In genomic region chr3:148922618-148923095, GRCm38 (mm10) we compare ENCODE assay signal across 9 mouse cellular contexts.
DNase-seq lines count a peak whose midpoint lies in the region; ATAC-seq lines count a peak whose summit lies in the region.
"Had no signal": no experiment of that assay in that cellular context is flagged by ENCODE, and none has a peak within 500 bp of the region (broad histone marks: within the 10 kb centered on the region; RNA-seq: fewer than 3 reads in every experiment).

No protein-coding gene starts in this region.

- H3K4me2 ChIP-seq in embryonic facial prominence, embryonic 15.5 days (replicated peaks): no peak overlapping the region
- peak overlapping the region; percentile 49 for H3K4me2 ChIP-seq in hindbrain, embryonic 16.5 days (ENCODE audit: low read length)

- H3K9me3 ChIP-seq in embryonic facial prominence, embryonic 15.5 days (replicated peaks): no peaks in the 10 kb centered on the region
- no peaks in the 10 kb centered on the region for H3K9me3 ChIP-seq in hindbrain, embryonic 16.5 days (ENCODE audit: control insufficient read depth, low read length)

- H3K27ac ChIP-seq in embryonic facial prominence, embryonic 15.5 days (replicated peaks): peak overlapping the region; percentile 49; the same call in 1 of the 2 replicates
- H3K27ac ChIP-seq in hindbrain, embryonic 16.5 days (ENCODE audit: low read depth, low read length): no peak overlapping the region

- H3K4me1 ChIP-seq in embryonic facial prominence, embryonic 15.5 days: peaks cover 24% of the 10 kb centered on the region
- H3K4me1 ChIP-seq in hindbrain, embryonic 16.5 days (ENCODE audit: control insufficient read depth, insufficient read depth, low read depth, low read length): peaks cover 5% of the 10 kb centered on the region; the same call in 1 of the 2 replicates

- no peak overlapping the region for H3K4me3 ChIP-seq in embryonic facial prominence, embryonic 15.5 days (replicated peaks)
- H3K4me3 ChIP-seq in hindbrain, embryonic 16.5 days (ENCODE audit: low read length): peak overlapping the region; percentile 33
- H3K4me3 ChIP-seq: myocyte had no signal

- DNase-seq in kidney, adult 11 months: peak; percentile 19
- no peak for DNase-seq in kidney, postnatal 10 days
- peak; percentile 50 for DNase-seq in lung, postnatal 36 days
- no peak for DNase-seq in gastrocnemius, postnatal 25 days
- no peak for DNase-seq in adrenal gland, postnatal 4 days (ENCODE audit: low spot score in 2 of 2)

- H3K27me3 ChIP-seq in embryonic facial prominence, embryonic 15.5 days: no peaks in the 10 kb centered on the region
- no peaks in the 10 kb centered on the region for H3K27me3 ChIP-seq in hindbrain, embryonic 16.5 days (replicated peaks; ENCODE audit: control insufficient read depth, insufficient read depth, low read length)

- 68% methylated on average over 14 of the region's 14 CpGs for WGBS in embryonic facial prominence, embryonic 15.5 days
- WGBS in hindbrain, embryonic 16.5 days: 54% methylated on average over 14 of the region's 14 CpGs

- no peak for ATAC-seq in embryonic facial prominence, embryonic 15.5 days (ENCODE audit: insufficient number of reproducible peaks, low FRiP score, low TSS enrichment, low read depth)
- 0 out of 2 replicates have a peak, but pooled peaks have one; percentile 46 for ATAC-seq in hindbrain, embryonic 16.5 days
- ATAC-seq in monocyte, adult 5-6 weeks (replicated peaks; ENCODE audit: insufficient number of reproducible peaks, low FRiP score, low TSS enrichment, poor library complexity, severe bottlenecking): no peak

- no peak overlapping the region for H3K9ac ChIP-seq in embryonic facial prominence, embryonic 15.5 days
- no peak overlapping the region for H3K9ac ChIP-seq in hindbrain, embryonic 16.5 days (ENCODE audit: low read depth, low read length)

- no peaks in the 10 kb centered on the region for H3K36me3 ChIP-seq in embryonic facial prominence, embryonic 15.5 days
- no peaks in the 10 kb centered on the region for H3K36me3 ChIP-seq in hindbrain, embryonic 16.5 days (ENCODE audit: control insufficient read depth, insufficient read depth, low read length)

Comparison
In these comparisons a context has a peak if more than half of its experiments do, and no peak if none do; other contexts are left out.
1. DNase-seq: peak in kidney, adult 11 months (single experiment) and lung, postnatal 36 days (single experiment); none in kidney, postnatal 10 days (single experiment), gastrocnemius, postnatal 25 days (single experiment) and adrenal gland, postnatal 4 days (0 of 2).